Mouse (Mus musculus) testis, adult 2 months (tissue): ENCODE data around the gene Ankrd53. TPM values are rescaled to one million over a fixed set of nuclear protein-coding genes. Genes with fewer than 3 reads are reported as not detected.
A peak's percentile ranks its signal among the peaks of the same experiment; 100 is the strongest.
"Not testable (repeated sequence)": the region's sequence is repeated elsewhere in the genome, so short reads cannot be mapped to it uniquely, and the experiment has no call there.

ENCODE experiments used
- H3K27ac ChIP-seq: fragments of 200-500 bp; 2 replicates; pipeline ENCODE4 v1.5.1; 2012; ENCODE audit warnings: low read depth, low read length; ENCODE audit not compliant: control insufficient read depth, insufficient read depth
- H3K27me3 ChIP-seq: fragments of 200-500 bp; 2 replicates; pipeline ENCODE4 v1.6.1; 2012; ENCODE audit warnings: mild to moderate bottlenecking, low read length, moderate library complexity; ENCODE audit not compliant: control insufficient read depth, insufficient read depth
- H3K36me3 ChIP-seq: fragments of 200-500 bp; 2 replicates; pipeline ENCODE4 v1.6.1; 2012; ENCODE audit warnings: mild to moderate bottlenecking, low read length; ENCODE audit not compliant: control insufficient read depth, insufficient read depth
- H3K4me1 ChIP-seq: fragments of 200-500 bp; 2 replicates; pipeline ENCODE4 v1.6.1; 2012; ENCODE audit warnings: low read length; ENCODE audit not compliant: control insufficient read depth, insufficient read depth
- H3K4me3 ChIP-seq: fragments of 200-500 bp; 2 replicates; pipeline ENCODE4 v1.5.1; 2012; ENCODE audit warnings: low read depth, mild to moderate bottlenecking, low read length, moderate library complexity, mixed read lengths; ENCODE audit not compliant: control insufficient read depth
- CTCF ChIP-seq: fragments of 200-500 bp; IDR thresholded peaks from 2 replicates; pipeline ENCODE4 v1.5.1; 2012; ENCODE audit warnings: low read depth, mild to moderate bottlenecking, inconsistent platforms, low read length, moderate library complexity; ENCODE audit not compliant: control insufficient read depth, insufficient read depth, insufficient replicate concordance
- POLR2A ChIP-seq: fragments of 200-500 bp; IDR thresholded peaks from 2 replicates; pipeline ENCODE4 v1.6.1; 2012; ENCODE audit warnings: low read depth, mild to moderate bottlenecking, inconsistent platforms, low read length, moderate library complexity; ENCODE audit not compliant: control insufficient read depth
- polyA plus RNA-seq: library from polyadenylated mRNA; depleted of rRNA; stranded (reverse); fragments of >200 nt; gene quantifications from 2 replicates; pipeline ENCODE4 v1.2.3, GENCODE M21; 2012

The Ankrd53 gene
- polyA plus RNA-seq, 1 experiment, result 90.8 TPM

- Histone ChIP-seq H3K36me3 (no peaks in the 10 kb centered on the region), H3K27me3 (no peaks in the 10 kb centered on the region), H3K27ac (no peak overlapping the region), H3K4me1 (no peaks in the 10 kb centered on the region; the same call in none of the 2 replicates), H3K4me3 (no peak overlapping the region)
- TF ChIP-seq POLR2A (no peak), CTCF (no peak)
Observed at GRCm38 (mm10) chr6:83786426-83786825, 24.0 kb downstream of the Ankrd53 start.

DNA sequence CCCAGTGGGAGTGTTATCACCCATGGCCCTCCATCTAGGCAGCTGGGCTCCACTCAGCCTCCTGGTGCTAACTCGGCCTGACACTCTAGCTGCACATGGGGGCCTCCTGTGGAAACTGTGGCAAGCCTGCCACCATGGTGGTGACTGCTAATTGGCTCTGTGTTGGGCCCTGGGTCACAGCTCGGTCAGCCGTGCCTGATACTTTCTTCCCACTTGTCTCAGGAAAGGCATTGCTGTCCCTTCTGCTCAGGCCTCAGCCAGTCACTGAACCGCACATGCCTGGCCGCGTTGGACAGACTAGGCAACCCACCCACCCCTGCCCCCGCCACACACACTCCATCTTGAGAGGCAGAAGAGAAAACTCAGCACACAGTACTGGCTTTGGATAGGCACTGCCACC is 26.1 kb downstream of the Ankrd53 start:
- H3K27ac ChIP-seq, result no peak overlapping the region
- no peaks in the 10 kb centered on the region for H3K36me3 ChIP-seq
- no peaks in the 10 kb centered on the region for H3K27me3 ChIP-seq
- H3K4me1 ChIP-seq, result no peaks in the 10 kb centered on the region; the same call in none of the 2 replicates
- TF ChIP-seq CTCF (no peak), POLR2A (no peak)
- H3K4me3 ChIP-seq, result no peak overlapping the region

GRCm38 (mm10) chr6:83790533-83790932 is 28.1 kb downstream of the Ankrd53 start:
- H3K27me3 ChIP-seq, H3K4me1 ChIP-seq, H3K4me3 ChIP-seq, H3K27ac ChIP-seq, H3K36me3 ChIP-seq: not testable (repeated sequence)

DNA sequence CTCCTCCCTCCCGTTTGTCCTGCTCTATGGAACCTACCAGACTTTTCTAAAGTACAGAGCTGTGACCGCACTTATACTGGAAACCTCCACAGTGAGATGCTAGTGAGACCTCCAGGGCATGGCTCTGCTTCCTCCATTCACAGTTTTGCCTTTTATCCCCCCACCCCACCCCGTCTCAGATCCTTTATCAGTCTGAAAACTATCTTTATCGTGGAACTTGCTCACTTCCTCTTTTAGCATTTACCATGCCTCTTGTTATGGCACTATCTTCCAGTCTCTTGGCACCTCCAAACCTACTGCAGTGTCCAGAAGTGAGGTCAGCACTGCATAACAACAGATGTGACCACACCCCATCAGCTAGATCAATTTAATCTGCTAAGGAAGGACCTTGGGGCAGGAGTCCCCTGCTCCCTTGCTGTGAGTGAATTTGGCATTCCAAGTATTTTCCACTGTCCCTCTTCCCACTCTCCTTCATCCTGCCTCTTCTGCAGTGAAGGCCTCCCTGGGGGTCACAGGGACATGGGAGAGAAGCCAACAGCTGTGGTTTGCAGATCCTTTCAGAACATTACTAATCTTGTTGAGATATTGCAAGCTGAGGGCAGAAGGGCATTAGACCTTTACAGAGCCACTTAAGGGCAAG is 28.9 kb downstream of the Ankrd53 start:
- no peak for TF ChIP-seq CTCF
- no peak for TF ChIP-seq POLR2A
- no peaks in the 10 kb centered on the region for H3K36me3 ChIP-seq
- H3K4me3 ChIP-seq, result no peak overlapping the region
- H3K27ac ChIP-seq, result no peak overlapping the region
- no peaks in the 10 kb centered on the region for H3K27me3 ChIP-seq
- H3K4me1 ChIP-seq, result no peaks in the 10 kb centered on the region; the same call in 1 of the 2 replicates

- no peaks in the 10 kb centered on the region for H3K4me1 ChIP-seq
- peak within 1 kb of the TSS; percentile 94 for H3K27ac ChIP-seq
- no peaks in the 10 kb centered on the region for H3K27me3 ChIP-seq
- TF ChIP-seq POLR2A (peak; percentile 76), CTCF (no peak)
- no peaks in the 10 kb centered on the region; the same call in 1 of the 2 replicates for H3K36me3 ChIP-seq
- peak within 1 kb of the TSS; percentile 94 for H3K4me3 ChIP-seq
Observed at GRCm38 (mm10) chr6:83794760-83795296, 32.4 kb downstream of the Ankrd53 start, which contains the start of gene Nagk. Nagk (plus strand) TSS chr6:83794982.

DNA sequence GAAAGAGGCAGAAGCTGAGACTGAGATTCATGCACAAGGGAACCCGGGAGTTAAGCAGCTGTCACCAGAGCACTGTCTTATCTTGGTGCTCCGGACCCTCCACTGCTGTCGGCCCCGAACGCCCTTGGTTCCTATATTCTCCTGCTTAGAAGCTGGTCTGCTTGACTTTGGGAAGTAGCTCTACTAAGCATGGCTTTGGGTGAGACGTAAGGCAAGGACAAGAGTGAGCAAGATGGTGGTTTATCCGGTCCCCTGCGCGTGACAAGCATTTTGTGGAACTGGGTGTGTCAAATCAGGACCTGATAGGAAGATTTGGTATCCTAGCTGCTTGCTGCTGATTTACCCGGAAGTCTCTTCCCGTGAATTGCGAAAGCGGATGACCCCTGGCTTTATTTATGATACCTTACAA is 33.1 kb downstream of the Ankrd53 start:
- Histone ChIP-seq H3K36me3 (peaks cover 1% of the 10 kb centered on the region; the same call in 1 of the 2 replicates), H3K4me1 (no peaks in the 10 kb centered on the region), H3K27ac (peak overlapping the region; percentile 94), H3K27me3 (no peaks in the 10 kb centered on the region), H3K4me3 (peak overlapping the region; percentile 94)
- TF ChIP-seq POLR2A (no peak), CTCF (no peak)

DNA sequence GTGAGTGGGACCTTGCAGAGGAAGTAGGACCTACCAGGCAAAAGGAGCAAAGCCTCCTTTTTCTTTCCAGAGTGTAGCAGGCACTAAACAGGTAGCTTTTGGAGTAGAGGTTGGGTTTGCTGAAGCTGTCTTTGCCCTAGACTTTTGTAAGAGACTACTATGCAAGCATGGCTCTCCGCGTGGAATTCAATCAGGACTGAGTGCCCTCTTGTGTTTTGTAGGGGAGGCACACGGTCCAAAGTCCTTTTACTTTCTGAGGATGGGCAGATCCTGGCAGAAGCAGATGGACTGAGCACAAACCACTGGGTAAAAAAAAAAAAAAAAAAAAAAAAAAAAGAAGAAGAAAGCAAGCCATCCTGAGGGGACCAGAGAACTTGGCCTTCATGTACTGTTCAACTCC is 34.2 kb downstream of the Ankrd53 start:
- Histone ChIP-seq H3K36me3 (peaks cover 1% of the 10 kb centered on the region; the same call in 1 of the 2 replicates), H3K4me3 (no peak overlapping the region), H3K4me1 (no peaks in the 10 kb centered on the region), H3K27me3 (no peaks in the 10 kb centered on the region), H3K27ac (no peak overlapping the region)
- no peak for TF ChIP-seq CTCF
- TF ChIP-seq POLR2A, result no peak

GRCm38 (mm10) chr6:83802033-83802432 is 39.6 kb downstream of the Ankrd53 start:
- H3K4me1 ChIP-seq, result no peaks in the 10 kb centered on the region
- peaks cover 1% of the 10 kb centered on the region; the same call in 1 of the 2 replicates for H3K36me3 ChIP-seq

More at GRCm38 (mm10) chr6:83802033-83802432, 39.6 kb downstream of the Ankrd53 start:
- TF ChIP-seq POLR2A (no peak), CTCF (no peak)
- Histone ChIP-seq H3K27me3 (no peaks in the 10 kb centered on the region), H3K27ac (no peak overlapping the region), H3K4me3 (no peak overlapping the region)
